Mouse (Mus musculus) spleen, adult 2 months (tissue): ENCODE measurements at regions not wholly inside any gene's neighbourhood (a gene's known extent, or its start where the extent isn't known, plus 50 kb on each side); places are given as distances from the start of the nearest gene placed in this dataset.

ENCODE experiments used
- DNase-seq, 2 experiments: peaks; one replicate each; pipeline versions ENCODE4 v3.0.0 to v3.0.0-alpha.2; 2012 to 2021; ENCODE audit warnings: low spot score in 2 of 2, low read depth in 1 of 2
- H3K27ac ChIP-seq: fragments of 200-500 bp; 2 replicates; pipeline ENCODE4 v1.5.1; 2012; ENCODE audit warnings: low read length, inconsistent platforms; ENCODE audit not compliant: insufficient read depth
- H3K27me3 ChIP-seq: fragments of 200-500 bp; 2 replicates; pipeline ENCODE4 v1.6.1; 2012; ENCODE audit warnings: mild to moderate bottlenecking, moderate library complexity, low read length, inconsistent platforms; ENCODE audit not compliant: control insufficient read depth, insufficient read depth
- H3K36me3 ChIP-seq: fragments of 200-500 bp; 2 replicates; pipeline ENCODE4 v1.6.1; 2012; ENCODE audit warnings: mild to moderate bottlenecking, low read length, inconsistent platforms; ENCODE audit not compliant: control insufficient read depth, insufficient read depth
- H3K4me1 ChIP-seq: fragments of 200-500 bp; 2 replicates; pipeline ENCODE4 v1.6.1; 2011; ENCODE audit warnings: inconsistent platforms; ENCODE audit not compliant: control insufficient read depth, insufficient read depth, insufficient read length
- H3K4me3 ChIP-seq: fragments of 200-500 bp; 2 replicates; pipeline ENCODE4 v1.5.1; 2011; ENCODE audit warnings: mild to moderate bottlenecking, inconsistent platforms; ENCODE audit not compliant: insufficient read depth, insufficient read length; ENCODE audit errors: extremely low read depth
- CTCF ChIP-seq: fragments of 200-500 bp; IDR thresholded peaks from 2 replicates; pipeline ENCODE4 v1.5.1; 2011; ENCODE audit warnings: mild to moderate bottlenecking, inconsistent platforms; ENCODE audit not compliant: insufficient read depth, insufficient read length, insufficient replicate concordance; ENCODE audit errors: extremely low read depth
- POLR2A ChIP-seq: fragments of 200-500 bp; IDR thresholded peaks from 2 replicates; pipeline ENCODE4 v1.6.1; 2011; ENCODE audit warnings: low read depth, low read length, inconsistent platforms
- WGBS: fragments of 180-500 bp; shearing (Covaris S2); methylation state at CpG from one replicate; pipeline ENCODE4 v1.1.7; 2018; 5-methylcytosine and 5-hydroxymethylcytosine counted together

DNA sequence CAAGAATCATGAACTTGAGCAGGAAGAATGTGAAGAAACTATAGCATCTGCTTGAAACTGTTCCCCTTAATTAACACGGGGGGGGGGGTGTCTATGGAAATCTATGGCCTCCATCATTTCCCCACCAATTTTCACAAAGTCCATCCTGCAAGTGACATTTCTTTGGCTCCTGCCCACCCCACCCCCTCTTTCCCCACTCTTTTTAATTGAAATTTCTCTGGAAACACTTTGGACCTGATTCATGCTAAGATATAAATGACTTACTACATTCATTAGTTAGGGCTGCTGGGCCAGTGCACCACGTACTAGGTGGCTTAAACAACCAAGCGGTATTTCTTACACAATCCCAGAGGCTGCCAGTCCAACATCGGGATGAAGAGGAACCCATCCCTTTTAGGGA, 169.4 kb downstream of the Sox9 start:
- 76% methylated on average over 4 of the region's 4 CpGs for WGBS
- no peaks in the 10 kb centered on the region for H3K27me3 ChIP-seq
- no peak overlapping the region for H3K4me3 ChIP-seq
- DNase-seq: no peak
- no peak overlapping the region for H3K27ac ChIP-seq
- H3K36me3 ChIP-seq: no peaks in the 10 kb centered on the region
- TF ChIP-seq CTCF (no peak), POLR2A (no peak)
- H3K4me1 ChIP-seq: no peaks in the 10 kb centered on the region

DNA sequence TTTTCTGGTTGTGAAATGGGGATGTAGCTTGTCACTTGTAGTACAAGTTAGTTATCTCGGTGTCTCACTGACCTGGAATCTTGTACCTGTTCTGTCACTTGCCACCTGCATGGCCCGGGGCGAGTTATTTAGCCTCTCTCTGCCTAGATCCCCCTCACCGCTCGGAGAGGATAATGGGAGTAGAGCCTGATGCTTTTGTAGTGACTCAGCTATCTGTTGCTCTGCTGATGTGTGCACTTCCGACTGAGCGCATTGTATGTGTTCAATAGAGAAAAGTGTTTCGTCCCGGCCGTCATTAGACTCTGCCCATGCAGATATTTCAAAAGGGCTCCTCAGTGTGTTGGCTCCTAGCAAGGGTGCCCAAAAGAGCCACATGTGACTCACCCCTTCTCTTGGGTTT, 170.3 kb downstream of the Sox9 start:
- H3K4me1 ChIP-seq: no peaks in the 10 kb centered on the region
- TF ChIP-seq CTCF (no peak), POLR2A (no peak)
- 84% methylated on average over 10 of the region's 10 CpGs for whole genome bisulfite sequencing
- H3K4me3 ChIP-seq: no peak overlapping the region
- H3K27me3 ChIP-seq: no peaks in the 10 kb centered on the region
- H3K27ac ChIP-seq: no peak overlapping the region
- H3K36me3 ChIP-seq: no peaks in the 10 kb centered on the region
- no peak for DNase-seq

DNA sequence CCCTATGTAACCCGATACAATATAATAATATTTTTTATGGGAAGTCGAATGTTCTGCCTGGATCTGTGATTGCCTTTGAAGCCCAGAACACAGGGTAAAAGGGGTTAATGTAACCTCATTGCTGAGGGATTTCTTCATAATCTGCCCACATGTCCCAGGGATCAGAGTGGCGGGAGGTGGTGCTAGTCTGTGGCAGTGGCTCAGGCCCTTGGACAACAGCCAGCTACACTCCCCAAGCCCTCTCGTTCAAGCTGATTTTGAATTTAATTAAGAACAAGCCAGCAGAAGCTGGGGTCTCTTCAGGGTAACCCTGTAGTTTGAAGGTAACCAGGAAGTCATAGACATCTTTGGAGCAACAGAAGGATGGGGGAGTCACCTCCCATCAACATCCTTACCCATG, 171.5 kb downstream of the Sox9 start:
- no peaks in the 10 kb centered on the region for H3K4me1 ChIP-seq
- no peak for DNase-seq
- 68% methylated on average over 4 of the region's 4 CpGs for WGBS
- H3K27me3 ChIP-seq: no peaks in the 10 kb centered on the region
- H3K4me3 ChIP-seq: no peak overlapping the region
- TF ChIP-seq CTCF (no peak), POLR2A (no peak)
- no peak overlapping the region for H3K27ac ChIP-seq
- no peaks in the 10 kb centered on the region for H3K36me3 ChIP-seq

DNA sequence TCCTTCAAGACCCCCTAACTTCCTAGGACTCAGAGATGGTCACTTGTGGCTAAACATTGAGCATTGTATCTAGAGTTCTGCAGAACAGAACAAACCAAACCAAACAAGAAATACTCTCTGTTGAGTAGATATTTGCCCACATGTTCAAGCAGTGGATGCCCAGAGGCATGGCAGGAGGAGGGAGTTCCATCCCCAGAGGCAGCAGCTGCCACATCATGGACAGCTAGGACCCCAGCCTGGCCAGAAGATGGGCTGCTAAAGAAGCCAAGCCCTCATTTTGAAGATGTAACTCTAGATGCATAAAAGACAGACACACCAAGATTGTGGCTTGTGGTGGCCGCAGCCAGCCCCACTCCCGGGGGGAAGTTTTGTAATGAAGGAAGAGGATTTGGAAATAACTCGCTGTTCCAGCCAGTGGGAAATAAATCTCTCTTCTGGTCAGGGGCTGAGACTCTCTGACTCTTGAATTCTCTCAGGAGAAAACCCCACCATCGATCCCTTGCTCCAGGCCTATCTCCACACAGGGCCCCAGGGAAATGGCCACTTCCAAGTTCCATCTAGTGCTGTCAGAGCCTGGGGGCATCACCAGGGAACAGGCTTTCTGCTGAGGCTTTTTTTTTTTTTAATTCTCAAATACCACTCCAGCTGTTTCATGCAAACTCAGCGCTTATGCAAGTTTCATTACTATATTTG, 174.9 kb downstream of the Sox9 start:
- H3K36me3 ChIP-seq: no peaks in the 10 kb centered on the region
- no peak overlapping the region for H3K27ac ChIP-seq
- TF ChIP-seq POLR2A (no peak), CTCF (no peak)
- no peaks in the 10 kb centered on the region for H3K4me1 ChIP-seq
- no peak overlapping the region for H3K4me3 ChIP-seq
- DNase-seq: no peak
- no peaks in the 10 kb centered on the region for H3K27me3 ChIP-seq
- 73% methylated on average over 5 of the region's 5 CpGs for WGBS

DNA sequence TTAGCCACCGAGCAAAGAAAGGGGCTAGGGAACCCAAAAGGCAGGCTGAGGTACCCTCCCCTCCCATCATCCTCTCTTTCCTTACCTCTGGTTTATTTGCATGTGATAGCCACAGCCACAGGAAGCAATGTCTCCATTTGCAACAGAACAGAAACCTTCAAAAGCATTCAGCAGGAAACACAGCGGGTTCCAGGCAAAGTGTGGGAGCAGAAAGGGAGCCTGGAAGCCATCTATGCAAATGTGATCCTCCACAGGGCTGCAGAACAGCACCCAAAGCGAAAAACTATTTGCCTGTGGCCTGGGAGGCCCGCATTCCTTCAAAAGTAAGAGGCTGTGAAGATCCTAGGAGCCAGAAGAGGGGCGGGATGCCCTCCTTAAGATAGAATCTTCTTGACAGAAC, 177.6 kb downstream of the Sox9 start:
- H3K36me3 ChIP-seq: no peaks in the 10 kb centered on the region
- no peak for TF ChIP-seq CTCF
- H3K4me1 ChIP-seq: no peaks in the 10 kb centered on the region
- no peak overlapping the region for H3K27ac ChIP-seq
- WGBS: 17% methylated on average over 5 of the region's 5 CpGs
- H3K4me3 ChIP-seq: no peak overlapping the region
- DNase-seq: no peak
- H3K27me3 ChIP-seq: no peaks in the 10 kb centered on the region

DNA sequence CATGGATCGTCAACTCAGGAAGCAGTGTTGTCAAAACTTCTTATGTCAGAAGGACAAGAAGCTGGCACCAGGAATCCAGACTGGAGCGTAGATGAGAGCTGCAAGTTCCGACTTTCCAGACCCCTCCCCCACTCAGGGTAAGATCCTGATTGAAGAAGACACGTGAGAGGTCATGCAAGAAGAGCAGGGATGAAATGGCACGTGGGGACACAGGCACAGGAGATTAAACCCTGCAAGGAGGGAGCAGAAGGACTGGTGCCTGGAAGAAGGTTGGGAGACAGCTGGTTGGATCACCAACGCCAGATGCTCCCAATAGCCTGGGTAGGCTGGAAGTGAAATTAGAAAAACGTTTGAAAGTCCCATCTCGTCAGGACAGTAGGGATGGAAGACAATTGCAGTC, 191.3 kb downstream of the Sox9 start:
- WGBS: 74% methylated on average over 8 of the region's 8 CpGs
- no peaks in the 10 kb centered on the region for H3K36me3 ChIP-seq
- H3K27me3 ChIP-seq: no peaks in the 10 kb centered on the region
- no peak overlapping the region for H3K4me3 ChIP-seq
- no peak for DNase-seq
- H3K27ac ChIP-seq: no peak overlapping the region
- no peaks in the 10 kb centered on the region for H3K4me1 ChIP-seq
- TF ChIP-seq CTCF: no peak
- no peak for TF ChIP-seq POLR2A

DNA sequence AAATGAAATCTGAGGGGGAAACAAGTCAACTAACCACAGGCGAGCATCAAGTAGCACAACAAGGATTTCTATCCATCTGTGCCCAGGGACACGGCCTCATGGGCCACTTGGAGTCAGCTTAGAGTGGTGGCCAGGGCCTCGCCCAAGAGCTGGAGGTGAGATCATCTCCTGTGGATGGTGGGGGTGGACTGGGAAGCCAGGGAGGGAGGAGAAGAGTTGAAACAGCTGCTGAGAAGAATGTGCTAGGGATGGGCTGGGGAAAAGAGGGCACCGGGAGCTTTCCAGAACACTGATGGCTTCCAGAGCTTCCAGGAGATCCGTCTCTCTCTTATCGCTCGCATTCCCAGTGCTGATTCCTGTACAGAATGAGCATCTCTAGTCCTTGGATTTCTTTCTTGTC, 192.9 kb downstream of the Sox9 start:
- Histone ChIP-seq H3K4me1 (no peaks in the 10 kb centered on the region), H3K4me3 (no peak overlapping the region), H3K27me3 (no peaks in the 10 kb centered on the region), H3K27ac (no peak overlapping the region), H3K36me3 (no peaks in the 10 kb centered on the region)
- WGBS: 92% methylated on average over 7 of the region's 7 CpGs
- TF ChIP-seq POLR2A (no peak), CTCF (no peak)
- no peak for DNase-seq
